Mouse (Mus musculus): ENCODE data around the gene Acvr1b. TPM values are rescaled to one million over a fixed set of nuclear protein-coding genes. Genes with fewer than 3 reads are reported as not detected.

The Acvr1b gene
- polyA plus RNA-seq, 1 experiment from 2014 or later: 8.9 TPM

- H3K4me2 ChIP-seq: peak overlapping the region; percentile 65
- H3K36me3 ChIP-seq (ENCODE audit: control insufficient read depth, insufficient read depth, low read length): peaks cover 11% of the 10 kb centered on the region
- no peaks in the 10 kb centered on the region for H3K9me3 ChIP-seq (replicated peaks; ENCODE audit: control insufficient read depth, low read length)
- no peak overlapping the region for H3K27ac ChIP-seq (ENCODE audit: low read depth, low read length)
- H3K27me3 ChIP-seq (ENCODE audit: control insufficient read depth, insufficient read depth, low read length): peaks cover 6% of the 10 kb centered on the region; the same call in 1 of the 2 replicates
- H3K9ac ChIP-seq (ENCODE audit: low read depth, low read length): peak overlapping the region; percentile 67
- peaks cover 12% of the 10 kb centered on the region for H3K4me1 ChIP-seq (ENCODE audit: control insufficient read depth, insufficient read depth, low read length)
- WGBS (ENCODE audit: insufficient replicate concordance): 48% methylated on average over 56 of the region's 56 CpGs
- no peak for ATAC-seq (replicated peaks; ENCODE audit: insufficient number of reproducible peaks, low FRiP score, low TSS enrichment)
- H3K4me3 ChIP-seq (ENCODE audit: low read depth, low read length): peak overlapping the region; percentile 27
These were observed 57.8 kb downstream of the Acvr1b start for GRCm38 (mm10) chr15:101231648-101232180.

GRCm38 (mm10) chr15:101232607-101233006 lies 58.7 kb downstream of the Acvr1b start:
- no peak for ATAC-seq (replicated peaks; ENCODE audit: insufficient number of reproducible peaks, low FRiP score, low TSS enrichment)
- H3K27ac ChIP-seq (ENCODE audit: low read depth, low read length): no peak overlapping the region

GRCm38 (mm10) chr15:101233183-101233582 lies 59.3 kb downstream of the Acvr1b start:
- no peak overlapping the region for H3K27ac ChIP-seq (ENCODE audit: low read depth, low read length)
- no peak overlapping the region for H3K4me2 ChIP-seq
- ATAC-seq (replicated peaks; ENCODE audit: insufficient number of reproducible peaks, low FRiP score, low TSS enrichment): no peak
- H3K36me3 ChIP-seq (ENCODE audit: control insufficient read depth, insufficient read depth, low read length): peaks cover 11% of the 10 kb centered on the region
- H3K4me1 ChIP-seq (ENCODE audit: control insufficient read depth, insufficient read depth, low read length): peaks cover 10% of the 10 kb centered on the region; the same call in 1 of the 2 replicates
- no peak overlapping the region for H3K9ac ChIP-seq (ENCODE audit: low read depth, low read length)
- 85% methylated on average over 3 of the region's 3 CpGs for WGBS (ENCODE audit: insufficient replicate concordance)
- no peaks in the 10 kb centered on the region for H3K9me3 ChIP-seq (replicated peaks; ENCODE audit: control insufficient read depth, low read length)
- H3K4me3 ChIP-seq (ENCODE audit: low read depth, low read length): no peak overlapping the region
- H3K27me3 ChIP-seq (ENCODE audit: control insufficient read depth, insufficient read depth, low read length): peaks cover 6% of the 10 kb centered on the region; the same call in 1 of the 2 replicates

More at GRCm38 (mm10) chr15:101232607-101233006, 58.7 kb downstream of the Acvr1b start:
- Histone ChIP-seq H3K4me2 (no peak overlapping the region), H3K9ac (ENCODE audit: low read depth, low read length) (no peak overlapping the region), H3K27me3 (ENCODE audit: control insufficient read depth, insufficient read depth, low read length) (peaks cover 6% of the 10 kb centered on the region; the same call in 1 of the 2 replicates), H3K36me3 (ENCODE audit: control insufficient read depth, insufficient read depth, low read length) (peaks cover 11% of the 10 kb centered on the region), H3K9me3 (replicated peaks; ENCODE audit: control insufficient read depth, low read length) (no peaks in the 10 kb centered on the region), H3K4me1 (ENCODE audit: control insufficient read depth, insufficient read depth, low read length) (peaks cover 12% of the 10 kb centered on the region), H3K4me3 (ENCODE audit: low read depth, low read length) (no peak overlapping the region)
- WGBS (ENCODE audit: insufficient replicate concordance): 67% methylated on average over 4 of the region's 4 CpGs

GRCm38 (mm10) chr15:101233641-101234275 lies 59.9 kb downstream of the Acvr1b start:
- H3K9me3 ChIP-seq (replicated peaks; ENCODE audit: control insufficient read depth, low read length): no peaks in the 10 kb centered on the region
- no peak overlapping the region for H3K9ac ChIP-seq (ENCODE audit: low read depth, low read length)
- peaks cover 10% of the 10 kb centered on the region; the same call in 1 of the 2 replicates for H3K27me3 ChIP-seq (ENCODE audit: control insufficient read depth, insufficient read depth, low read length)
- peaks cover 9% of the 10 kb centered on the region; the same call in 1 of the 2 replicates for H3K4me1 ChIP-seq (ENCODE audit: control insufficient read depth, insufficient read depth, low read length)
- ATAC-seq (replicated peaks; ENCODE audit: insufficient number of reproducible peaks, low FRiP score, low TSS enrichment): no peak
- no peak overlapping the region for H3K4me3 ChIP-seq (ENCODE audit: low read depth, low read length)
- 26% methylated on average over 11 of the region's 11 CpGs for WGBS (ENCODE audit: insufficient replicate concordance)
- peaks cover 11% of the 10 kb centered on the region for H3K36me3 ChIP-seq (ENCODE audit: control insufficient read depth, insufficient read depth, low read length)
- H3K4me2 ChIP-seq: no peak overlapping the region
- H3K27ac ChIP-seq (ENCODE audit: low read depth, low read length): no peak overlapping the region

- no peak overlapping the region for H3K4me2 ChIP-seq
- H3K27me3 ChIP-seq (ENCODE audit: control insufficient read depth, insufficient read depth, low read length): peaks cover 10% of the 10 kb centered on the region; the same call in 1 of the 2 replicates
- no peak overlapping the region for H3K27ac ChIP-seq (ENCODE audit: low read depth, low read length)
- no peaks in the 10 kb centered on the region for H3K9me3 ChIP-seq (replicated peaks; ENCODE audit: control insufficient read depth, low read length)
- WGBS (ENCODE audit: insufficient replicate concordance): 68% methylated on average over 10 of the region's 10 CpGs
- no peak for ATAC-seq (replicated peaks; ENCODE audit: insufficient number of reproducible peaks, low FRiP score, low TSS enrichment)
- H3K36me3 ChIP-seq (ENCODE audit: control insufficient read depth, insufficient read depth, low read length): peaks cover 8% of the 10 kb centered on the region
- no peak overlapping the region for H3K4me3 ChIP-seq (ENCODE audit: low read depth, low read length)
- no peak overlapping the region for H3K9ac ChIP-seq (ENCODE audit: low read depth, low read length)
- H3K4me1 ChIP-seq (ENCODE audit: control insufficient read depth, insufficient read depth, low read length): peaks cover 12% of the 10 kb centered on the region; the same call in 1 of the 2 replicates
These were observed 60.9 kb downstream of the Acvr1b start for GRCm38 (mm10) chr15:101234611-101235341.

GRCm38 (mm10) chr15:101235342-101235698 lies 61.5 kb downstream of the Acvr1b start:
- H3K36me3 ChIP-seq (ENCODE audit: control insufficient read depth, insufficient read depth, low read length): peaks cover 8% of the 10 kb centered on the region
- no peak overlapping the region; the same call in 1 of the 2 replicates for H3K4me2 ChIP-seq
- peaks cover 10% of the 10 kb centered on the region; the same call in 1 of the 2 replicates for H3K27me3 ChIP-seq (ENCODE audit: control insufficient read depth, insufficient read depth, low read length)
- peaks cover 12% of the 10 kb centered on the region; the same call in 1 of the 2 replicates for H3K4me1 ChIP-seq (ENCODE audit: control insufficient read depth, insufficient read depth, low read length)
- H3K27ac ChIP-seq (ENCODE audit: low read depth, low read length): no peak overlapping the region
- H3K9ac ChIP-seq (ENCODE audit: low read depth, low read length): no peak overlapping the region
- 34% methylated on average over 5 of the region's 5 CpGs for WGBS (ENCODE audit: insufficient replicate concordance)
- H3K9me3 ChIP-seq (replicated peaks; ENCODE audit: control insufficient read depth, low read length): no peaks in the 10 kb centered on the region
- no peak overlapping the region for H3K4me3 ChIP-seq (ENCODE audit: low read depth, low read length)
- ATAC-seq (replicated peaks; ENCODE audit: insufficient number of reproducible peaks, low FRiP score, low TSS enrichment): no peak

GRCm38 (mm10) chr15:101235728-101236327 lies 62.0 kb downstream of the Acvr1b start:
- 35% methylated on average over 12 of the region's 12 CpGs for WGBS (ENCODE audit: insufficient replicate concordance)
- peak overlapping the region; percentile 43; the same call in 1 of the 2 replicates for H3K9ac ChIP-seq (ENCODE audit: low read depth, low read length)
- H3K27me3 ChIP-seq (ENCODE audit: control insufficient read depth, insufficient read depth, low read length): peaks cover 9% of the 10 kb centered on the region; the same call in 1 of the 2 replicates
- peaks cover 5% of the 10 kb centered on the region for H3K36me3 ChIP-seq (ENCODE audit: control insufficient read depth, insufficient read depth, low read length)
- peak overlapping the region; percentile 19; the same call in 1 of the 2 replicates for H3K4me2 ChIP-seq
- H3K27ac ChIP-seq (ENCODE audit: low read depth, low read length): no peak overlapping the region
- H3K4me1 ChIP-seq (ENCODE audit: control insufficient read depth, insufficient read depth, low read length): peaks cover 12% of the 10 kb centered on the region
- H3K4me3 ChIP-seq (ENCODE audit: low read depth, low read length): no peak overlapping the region
- no peak for ATAC-seq (replicated peaks; ENCODE audit: insufficient number of reproducible peaks, low FRiP score, low TSS enrichment)
- no peaks in the 10 kb centered on the region for H3K9me3 ChIP-seq (replicated peaks; ENCODE audit: control insufficient read depth, low read length)

- Histone ChIP-seq H3K27me3 (ENCODE audit: control insufficient read depth, insufficient read depth, low read length) (peaks cover 7% of the 10 kb centered on the region; the same call in 1 of the 2 replicates), H3K4me2 (no peak overlapping the region), H3K9me3 (replicated peaks; ENCODE audit: control insufficient read depth, low read length) (no peaks in the 10 kb centered on the region), H3K36me3 (ENCODE audit: control insufficient read depth, insufficient read depth, low read length) (no peaks in the 10 kb centered on the region), H3K4me3 (ENCODE audit: low read depth, low read length) (no peak overlapping the region), H3K27ac (ENCODE audit: low read depth, low read length) (no peak overlapping the region), H3K9ac (ENCODE audit: low read depth, low read length) (no peak overlapping the region), H3K4me1 (ENCODE audit: control insufficient read depth, insufficient read depth, low read length) (peaks cover 19% of the 10 kb centered on the region)
- ATAC-seq (replicated peaks; ENCODE audit: insufficient number of reproducible peaks, low FRiP score, low TSS enrichment): no peak
- WGBS (ENCODE audit: insufficient replicate concordance): 3% methylated on average over 3 of the region's 3 CpGs
These were observed 63.0 kb downstream of the Acvr1b start for GRCm38 (mm10) chr15:101236878-101237277.
